ENCODE assay signal across 8 mouse cellular contexts in the genomic region with DNA sequence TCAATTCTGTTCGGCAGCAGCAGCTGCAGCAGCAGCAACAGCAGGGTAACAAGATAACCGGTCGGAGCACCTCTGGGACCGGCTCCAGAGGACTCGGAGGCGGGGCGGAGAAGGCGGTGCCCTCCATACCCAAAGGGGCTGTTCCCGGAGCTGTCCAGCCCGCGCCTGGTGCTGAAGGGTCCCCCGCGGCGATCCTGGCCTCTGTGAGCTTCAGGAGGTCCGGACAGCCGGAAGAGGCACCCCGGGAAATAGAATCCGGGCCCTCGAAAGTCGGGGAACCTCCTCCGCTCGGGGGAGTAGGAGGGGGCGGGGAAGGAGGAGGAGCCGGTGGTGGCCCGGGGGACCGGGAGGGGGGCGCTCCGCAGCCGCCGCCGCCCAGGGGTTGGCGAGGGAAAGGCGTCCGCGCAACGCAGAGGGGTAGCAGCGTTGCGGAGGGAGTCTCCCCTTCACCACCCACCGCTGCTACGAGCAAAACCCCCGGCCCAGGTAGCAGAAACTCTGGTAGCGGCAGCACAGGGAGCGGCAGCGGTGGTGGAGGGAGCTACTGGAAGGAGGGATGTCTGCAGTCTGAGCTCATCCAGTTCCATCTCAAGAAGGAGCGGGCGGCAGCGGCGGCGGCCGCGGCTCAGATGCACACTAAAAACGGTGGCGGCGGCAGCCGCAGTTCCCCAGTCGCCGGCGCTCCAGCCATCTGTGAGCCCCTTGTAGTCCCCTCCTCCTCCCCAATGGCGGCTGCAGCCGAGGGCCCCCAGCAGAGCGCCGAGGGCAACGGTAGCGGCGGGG. TPM values are rescaled to one million over a fixed set of nuclear protein-coding genes. Genes with fewer than 3 reads are reported as not detected.
A peak's percentile ranks its signal among the peaks of the same experiment; 100 is the strongest.
DNase-seq lines count a peak whose midpoint lies in the region; ATAC-seq and TF ChIP-seq lines count a peak whose summit lies in the region.

No protein-coding gene starts in this region.

- no peaks in the 10 kb centered on the region for H3K36me3 ChIP-seq in E14TG2a.4 (ENCODE audit: insufficient read depth, low read length)
- H3K36me3 ChIP-seq in forebrain, embryonic 12.5 days (replicated peaks) = peaks cover 7% of the 10 kb centered on the region
- H3K36me3 ChIP-seq in heart, embryonic 15.5 days = no peaks in the 10 kb centered on the region
- H3K36me3 ChIP-seq in liver, embryonic 11.5 days (ENCODE audit: control insufficient read depth, insufficient read depth, low read length) = no peaks in the 10 kb centered on the region
- H3K36me3 ChIP-seq in neural tube, embryonic 11.5 days (ENCODE audit: control insufficient read depth, insufficient read depth, low read length) = no peaks in the 10 kb centered on the region

- H3K4me2 ChIP-seq in forebrain, embryonic 12.5 days = peak overlapping the region; percentile 84
- H3K4me2 ChIP-seq in heart, embryonic 15.5 days = peak overlapping the region; percentile 96
- peak overlapping the region; percentile 82 for H3K4me2 ChIP-seq in liver, embryonic 11.5 days
- peak overlapping the region; percentile 93 for H3K4me2 ChIP-seq in neural tube, embryonic 11.5 days (ENCODE audit: low read depth)

- ATAC-seq in forebrain, embryonic 12.5 days (ENCODE audit: low FRiP score) = peak; percentile 76
- peak; percentile 88 for ATAC-seq in heart, embryonic 15.5 days (replicated peaks; ENCODE audit: insufficient number of reproducible peaks, insufficient read depth, low FRiP score, low read depth)
- peak; percentile 95 for ATAC-seq in liver, embryonic 11.5 days (replicated peaks; ENCODE audit: low FRiP score)
- peak; percentile 71 for ATAC-seq in neural tube, embryonic 11.5 days (ENCODE audit: insufficient read depth, low FRiP score, low TSS enrichment)

- H3K27me3 ChIP-seq in E14TG2a.4 (ENCODE audit: insufficient read depth, low read length) = peaks cover 30% of the 10 kb centered on the region
- H3K27me3 ChIP-seq in forebrain, embryonic 12.5 days = no peaks in the 10 kb centered on the region
- H3K27me3 ChIP-seq in heart, embryonic 15.5 days = peaks cover 68% of the 10 kb centered on the region
- peaks cover 52% of the 10 kb centered on the region for H3K27me3 ChIP-seq in liver, embryonic 11.5 days (replicated peaks; ENCODE audit: control insufficient read depth, insufficient read depth, low read length)
- H3K27me3 ChIP-seq in neural tube, embryonic 11.5 days (ENCODE audit: control insufficient read depth, insufficient read depth, low read length) = no peaks in the 10 kb centered on the region; the same call in 1 of the 2 replicates

- no peaks in the 10 kb centered on the region for H3K9me3 ChIP-seq in E14TG2a.4 (ENCODE audit: low read length)
- no peaks in the 10 kb centered on the region for H3K9me3 ChIP-seq in forebrain, embryonic 12.5 days
- H3K9me3 ChIP-seq in heart, embryonic 15.5 days (replicated peaks) = no peaks in the 10 kb centered on the region
- H3K9me3 ChIP-seq in liver, embryonic 11.5 days (ENCODE audit: control insufficient read depth, low read length) = no peaks in the 10 kb centered on the region
- H3K9me3 ChIP-seq in neural tube, embryonic 11.5 days (ENCODE audit: control insufficient read depth, low read length) = no peaks in the 10 kb centered on the region

- under 1% methylated on average over 60 of the region's 65 CpGs for WGBS in forebrain, embryonic 12.5 days
- WGBS in heart, embryonic 15.5 days = under 1% methylated on average over 65 of the region's 65 CpGs
- under 1% methylated on average over 64 of the region's 65 CpGs for WGBS in liver, embryonic 11.5 days
- 0% methylated on average over 57 of the region's 65 CpGs for WGBS in neural tube, embryonic 11.5 days

- peak overlapping the region; percentile 95 for H3K27ac ChIP-seq in forebrain, embryonic 12.5 days
- H3K27ac ChIP-seq in heart, embryonic 15.5 days = no peak overlapping the region
- H3K27ac ChIP-seq in liver, embryonic 11.5 days (ENCODE audit: low read depth, low read length) = no peak overlapping the region
- H3K27ac ChIP-seq in neural tube, embryonic 11.5 days (ENCODE audit: low read depth, low read length) = peak overlapping the region; percentile 82

- peak; percentile 61 for DNase-seq in c-Kit-positive CD71-positive TER-119-negative erythroid progenitor cells, embryonic 14.5 days (ENCODE audit: low read depth)
- peak; percentile 79 for DNase-seq in kidney, postnatal 14 days
- peak; percentile 89 for DNase-seq in liver, embryonic 11.5 days (ENCODE audit: low spot score)
- DNase-seq in neural tube, embryonic 11.5 days (ENCODE audit: low spot score) = peak; percentile 85
- peak; percentile 87 for DNase-seq in testis, postnatal 10 days (ENCODE audit: low spot score)

- no peak for TF ChIP-seq CTCF in E14TG2a.4 (conservative IDR thresholded peaks at IDR 0.05; ENCODE audit: low read length)

- peak overlapping the region; percentile 76 for H3K9ac ChIP-seq in forebrain, embryonic 12.5 days
- no peak overlapping the region for H3K9ac ChIP-seq in heart, embryonic 15.5 days
- no peak overlapping the region for H3K9ac ChIP-seq in liver, embryonic 11.5 days (ENCODE audit: low read depth, low read length)
- peak overlapping the region; percentile 70 for H3K9ac ChIP-seq in neural tube, embryonic 11.5 days (ENCODE audit: low read length)

- peaks cover 52% of the 10 kb centered on the region for H3K4me1 ChIP-seq in E14TG2a.4 (replicated peaks; ENCODE audit: low read depth, low read length)
- H3K4me1 ChIP-seq in forebrain, embryonic 12.5 days = peaks cover 30% of the 10 kb centered on the region
- H3K4me1 ChIP-seq in heart, embryonic 15.5 days (replicated peaks) = peaks cover 23% of the 10 kb centered on the region
- H3K4me1 ChIP-seq in liver, embryonic 11.5 days (replicated peaks; ENCODE audit: control insufficient read depth, insufficient read depth, low read length) = no peaks in the 10 kb centered on the region; the same call in 1 of the 2 replicates
- H3K4me1 ChIP-seq in neural tube, embryonic 11.5 days (ENCODE audit: control insufficient read depth, insufficient read depth, low read length) = peaks cover 10% of the 10 kb centered on the region

- peak overlapping the region; percentile 87 for H3K4me3 ChIP-seq in E14TG2a.4 (replicated peaks; ENCODE audit: low read length)
- H3K4me3 ChIP-seq in forebrain, embryonic 12.5 days (replicated peaks) = peak overlapping the region; percentile 72
- peak overlapping the region; percentile 57 for H3K4me3 ChIP-seq in heart, embryonic 15.5 days
- peak overlapping the region; percentile 54 for H3K4me3 ChIP-seq in liver, embryonic 11.5 days (ENCODE audit: low read depth, low read length)
- H3K4me3 ChIP-seq in neural tube, embryonic 11.5 days (ENCODE audit: low read depth, low read length) = peak overlapping the region; percentile 76

RNA-seq across cellular contexts. Expression of a gene that starts 3.4 kb away (rescaled TPM):
- 67.4 and 71.0 TPM in 2 replicates for polyA plus RNA-seq in forebrain, embryonic 12.5 days (2016; fragmentation: Nextera tagmentation; extraction: Ambion mirVana)
- polyA plus RNA-seq in heart, embryonic 15.5 days (2015; fragmentation: Nextera tagmentation; extraction: Ambion mirVana) = 0.19 and 0.51 TPM in 2 replicates
- 0.64 and 0.90 TPM in 2 replicates for polyA plus RNA-seq in liver, embryonic 11.5 days (2014; fragmentation: Nextera tagmentation; extraction: Ambion mirVana)
- polyA plus RNA-seq in neural tube, embryonic 11.5 days (2014; fragmentation: Nextera tagmentation; extraction: Ambion mirVana) = 27.4 and 29.8 TPM in 2 replicates

RNA-seq across cellular contexts. Expression of a gene that starts 51.7 kb away (rescaled TPM):
- 7.6 and 8.5 TPM in 2 replicates for polyA plus RNA-seq in forebrain, embryonic 12.5 days (2016; fragmentation: Nextera tagmentation; extraction: Ambion mirVana)
- not detected in 2 replicates for polyA plus RNA-seq in heart, embryonic 15.5 days (2015; fragmentation: Nextera tagmentation; extraction: Ambion mirVana)
- polyA plus RNA-seq in liver, embryonic 11.5 days (2014; fragmentation: Nextera tagmentation; extraction: Ambion mirVana) = not detected in 2 replicates
- polyA plus RNA-seq in neural tube, embryonic 11.5 days (2014; fragmentation: Nextera tagmentation; extraction: Ambion mirVana) = 2.5 and 5.1 TPM in 2 replicates

Comparison
In these comparisons a context has a peak if more than half of its experiments do, and no peak if none do; other contexts are left out.
1. H3K27ac ChIP-seq: peak in forebrain, embryonic 12.5 days (single experiment) and neural tube, embryonic 11.5 days (single experiment); none in heart, embryonic 15.5 days (single experiment) and liver, embryonic 11.5 days (single experiment).
2. H3K9ac ChIP-seq: peak in forebrain, embryonic 12.5 days (single experiment) and neural tube, embryonic 11.5 days (single experiment); none in heart, embryonic 15.5 days (single experiment) and liver, embryonic 11.5 days (single experiment).
3. RNA of a gene that starts 3.4 kb away (polyA plus RNA-seq): 67.4 to 71.0 TPM in forebrain, embryonic 12.5 days and 27.4 to 29.8 TPM in neural tube, embryonic 11.5 days; 0.64 to 0.90 TPM in liver, embryonic 11.5 days and 0.19 to 0.51 TPM in heart, embryonic 15.5 days; every median in the first group is over 10 times any median in the second.
4. Peak in every context shown above with its lines, with median percentiles within 50 percentile points of each other: H3K4me3 ChIP-seq, DNase-seq, ATAC-seq and H3K4me2 ChIP-seq.